Mouse (Mus musculus) CH12.LX (cell line): Measurements from ENCODE around the gene Ica1. TPM values are rescaled to one million over a fixed set of nuclear protein-coding genes. Genes with fewer than 3 reads are reported as not detected.

Source experiments
- DNase-seq: peaks from one replicate; pipeline ENCODE4 v3.0.0-alpha.2; 2013; ENCODE audit errors: extremely low read depth
- H3K27ac ChIP-seq: 2 replicates; pipeline ENCODE4 v1.5.1; 2012; ENCODE audit warnings: low read depth, mild to moderate bottlenecking, control low read depth, moderate library complexity; ENCODE audit not compliant: insufficient read depth
- H3K27me3 ChIP-seq: replicated peaks from 2 replicates; pipeline ENCODE3; 2012; ENCODE audit warnings: inconsistent platforms
- H3K36me3 ChIP-seq, 2 experiments: replicated peaks in 1 of 2; 2 replicates each; pipeline versions ENCODE3 to v1.6.1; 2012; ENCODE audit warnings: inconsistent platforms in 1 of 2, low read length in 1 of 2, mild to moderate bottlenecking in 1 of 2, mixed read lengths in 1 of 2, moderate library complexity in 1 of 2; ENCODE audit not compliant: control insufficient read depth in 1 of 2, insufficient read depth in 1 of 2
- H3K4me1 ChIP-seq, 2 experiments: 2 replicates each; pipeline ENCODE4 v1.6.1; 2012; ENCODE audit warnings: inconsistent platforms in 1 of 2, moderate library complexity in 1 of 2; ENCODE audit not compliant: insufficient read depth in 2 of 2, control insufficient read depth in 1 of 2
- H3K4me2 ChIP-seq: 2 replicates; pipeline ENCODE4 v1.6.1; 2012; ENCODE audit warnings: low read depth, mild to moderate bottlenecking, control low read depth; ENCODE audit not compliant: poor library complexity, insufficient read depth, severe bottlenecking
- H3K4me3 ChIP-seq, 3 experiments: fragments of 150-350 bp in 1 of 3; sonication (generic) in 1 of 3; replicated peaks in 1 of 3; 2 replicates each; pipeline versions ENCODE3 to v1.5.1; 2011 to 2012; ENCODE audit warnings: low read depth in 2 of 3, low read length in 2 of 3, mild to moderate bottlenecking in 2 of 3, moderate library complexity in 2 of 3, control low read depth in 1 of 3, improper control_type of control experiment in 1 of 3, inconsistent platforms in 1 of 3, mixed read lengths in 1 of 3; ENCODE audit not compliant: poor library complexity in 1 of 3
- H3K79me2 ChIP-seq: replicated peaks from 2 replicates; pipeline ENCODE4 v1.6.1; 2012; ENCODE audit warnings: mild to moderate bottlenecking, moderate library complexity; ENCODE audit not compliant: control insufficient read depth, poor library complexity, insufficient read depth, severe bottlenecking; ENCODE audit errors: extremely low read depth
- H3K9ac ChIP-seq: 2 replicates; pipeline ENCODE4 v1.6.1; 2012; ENCODE audit warnings: low read depth, mild to moderate bottlenecking, control low read depth, moderate library complexity; ENCODE audit not compliant: insufficient read depth
- H3K9me3 ChIP-seq: replicated peaks from 2 replicates; pipeline ENCODE3; 2012; ENCODE audit warnings: low read length, inconsistent platforms, mixed read lengths
- BHLHE40 ChIP-seq: IDR thresholded peaks from 2 replicates; pipeline ENCODE4 v1.6.1; 2011; ENCODE audit warnings: mild to moderate bottlenecking, low read depth, low read length, improper control_type of control experiment
- CTCF ChIP-seq, 2 experiments: IDR thresholded peaks in 1 of 2; conservative IDR thresholded peaks in 1 of 2; 2 replicates each; pipeline ENCODE4 v1.5.1; 2011 to 2012; ENCODE audit warnings: low read depth in 2 of 2, low read length in 2 of 2, improper control_type of control experiment in 1 of 2, inconsistent platforms in 1 of 2, mild to moderate bottlenecking in 1 of 2, moderate library complexity in 1 of 2
- E2F4 ChIP-seq: IDR thresholded peaks from 2 replicates; pipeline ENCODE4 v1.6.1; 2011; ENCODE audit warnings: low read depth, low read length, improper control_type of control experiment; ENCODE audit not compliant: insufficient replicate concordance
- ELF1 ChIP-seq: IDR thresholded peaks from 2 replicates; pipeline ENCODE4 v1.6.1; 2014; ENCODE audit warnings: low read depth, mild to moderate bottlenecking, inconsistent platforms, low read length, improper control_type of control experiment
- EP300 ChIP-seq: IDR thresholded peaks from 2 replicates; pipeline ENCODE4 v1.6.1; 2011; ENCODE audit warnings: low read length, improper control_type of control experiment
- ETS1 ChIP-seq: conservative IDR thresholded peaks from 2 replicates; pipeline ENCODE4 v1.6.1; 2012; ENCODE audit warnings: low read depth, mild to moderate bottlenecking, inconsistent platforms, low read length, improper control_type of control experiment, moderate library complexity
- GABPA ChIP-seq: IDR thresholded peaks from 2 replicates; pipeline ENCODE4 v1.6.1; 2012; ENCODE audit warnings: low read depth, low read length, improper control_type of control experiment, inconsistent platforms; ENCODE audit not compliant: insufficient replicate concordance
- HCFC1 ChIP-seq: IDR thresholded peaks from 2 replicates; pipeline ENCODE4 v1.6.1; 2012; ENCODE audit warnings: low read depth, mild to moderate bottlenecking, inconsistent platforms, low read length, improper control_type of control experiment
- JUND ChIP-seq: conservative IDR thresholded peaks from 2 replicates; pipeline ENCODE4 v1.6.1; 2011; ENCODE audit warnings: low read depth, low read length, improper control_type of control experiment
- KAT2A ChIP-seq: IDR thresholded peaks from 2 replicates; pipeline ENCODE4 v1.6.1; 2012; ENCODE audit warnings: low read length, improper control_type of control experiment, inconsistent platforms; ENCODE audit not compliant: insufficient replicate concordance
- MAZ ChIP-seq: IDR thresholded peaks from 2 replicates; pipeline ENCODE4 v1.6.1; 2012; ENCODE audit warnings: low read depth, mild to moderate bottlenecking, inconsistent platforms, low read length, improper control_type of control experiment, moderate library complexity
- MEF2A ChIP-seq: IDR thresholded peaks from 2 replicates; pipeline ENCODE4 v1.6.1; 2014; ENCODE audit warnings: low read depth, mild to moderate bottlenecking, inconsistent platforms, low read length, improper control_type of control experiment, borderline replicate concordance
- MXI1 ChIP-seq: IDR thresholded peaks from 2 replicates; pipeline ENCODE4 v1.6.1; 2011; ENCODE audit warnings: mild to moderate bottlenecking, low read depth, low read length, improper control_type of control experiment
- MYC ChIP-seq: IDR thresholded peaks from 2 replicates; pipeline ENCODE4 v1.6.1; 2011; ENCODE audit warnings: low read depth, mild to moderate bottlenecking, improper control_type of control experiment, low read length
- NELFE ChIP-seq: IDR thresholded peaks from 2 replicates; pipeline ENCODE4 v1.6.1; 2011; ENCODE audit warnings: low read depth, low read length, improper control_type of control experiment
- RCOR1 ChIP-seq: conservative IDR thresholded peaks from 2 replicates; pipeline ENCODE4 v1.6.1; 2012; ENCODE audit warnings: low read depth, mild to moderate bottlenecking, inconsistent platforms, low read length, improper control_type of control experiment
- SIN3A ChIP-seq: IDR thresholded peaks from 2 replicates; pipeline ENCODE4 v1.6.1; 2012; ENCODE audit warnings: low read length, improper control_type of control experiment, inconsistent platforms
- TBP ChIP-seq: conservative IDR thresholded peaks from 2 replicates; pipeline ENCODE4 v1.6.1; 2011; ENCODE audit warnings: low read depth, low read length, improper control_type of control experiment
- TCF12 ChIP-seq: IDR thresholded peaks from 2 replicates; pipeline ENCODE4 v1.6.1; 2014; ENCODE audit warnings: low read depth, mild to moderate bottlenecking, inconsistent platforms, low read length, improper control_type of control experiment
- USF2 ChIP-seq: conservative IDR thresholded peaks from 2 replicates; pipeline ENCODE4 v1.6.1; 2011; ENCODE audit warnings: low read depth, low read length, improper control_type of control experiment
- ZMIZ1 ChIP-seq: IDR thresholded peaks from 2 replicates; pipeline ENCODE4 v1.6.1; 2012; ENCODE audit warnings: low read depth, mild to moderate bottlenecking, inconsistent platforms, low read length, improper control_type of control experiment
- dilution Hi-C: fragments of 300-500 bp; cut with MboI; formaldehyde crosslinking; loops from 2 replicates; pipeline ENCODE4 v1.14.3; 2020; ENCODE audit warnings: low sequenced_read_pairs; ENCODE audit not compliant: extremely low pct_unique_long_range_greater_than_20kb, extremely low pct_ligation_motif_present
- in situ Hi-C: fragments of 300-500 bp; cut with MboI; formaldehyde crosslinking; loops from 3 replicates; pipeline ENCODE4 v1.14.3; 2019; ENCODE audit warnings: low sequenced_read_pairs, low pct_ligation_motif_present, low pct_unique_long_range_greater_than_20kb, mixed read lengths
- polyA plus RNA-seq: library from polyadenylated mRNA; unstranded; fragments of >175 nt; gene quantifications from 2 replicates; pipeline ENCODE4 v1.2.1, GENCODE M21; 2012; ENCODE audit warnings: low read depth; ENCODE audit not compliant: insufficient read length
- total RNA-seq, 2 experiments: library from RNA; depleted of rRNA; stranded (reverse); fragments of 300-350 nt in 1 of 2; fragments of >200 nt in 1 of 2; gene quantifications; 2 replicates each; pipeline ENCODE4 v1.2.3; 2012 to 2014

The Ica1 gene
- total and polyA plus RNA-seq, 3 experiments, result 0.59 TPM; not detected in 2

DNA sequence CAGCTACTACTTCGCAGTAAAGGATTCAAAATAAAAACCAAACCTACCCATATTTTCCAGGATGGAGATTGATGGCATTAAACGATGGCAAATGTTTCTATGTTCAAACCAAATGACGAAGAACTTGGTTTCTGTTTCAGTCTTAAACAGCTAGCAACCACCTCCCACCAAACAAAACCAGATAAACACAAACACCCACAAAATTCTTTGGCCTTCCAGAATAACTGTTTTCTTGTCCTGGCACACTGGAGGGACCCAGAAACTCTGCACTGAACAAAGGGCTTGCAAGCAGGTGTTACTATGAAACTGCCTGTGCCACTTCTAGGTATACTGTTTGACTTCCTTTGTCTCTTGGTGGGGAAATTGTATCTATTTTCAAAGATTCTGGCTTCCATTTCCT, 43.2 kb downstream of the Ica1 start:
- dilution Hi-C loops (no loop called here), in situ Hi-C loops (loop anchor here (10.0 to 25.0 kb wide), 2 partner anchors 398 to 650 kb away; no protein-coding TSS in a partner anchor)
- Histone ChIP-seq H3K79me2 (no peaks in the 10 kb centered on the region), H3K9me3 (no peaks in the 10 kb centered on the region), H3K4me1 (peaks cover 12 to 61% of the 10 kb centered on the region in 2 experiments; a peak in 3 of 4 replicates), H3K9ac (peak overlapping the region; percentile 62), H3K36me3 (no peaks in the 10 kb centered on the region), H3K27ac (no peak overlapping the region), H3K4me3 (peak overlapping the region in 2 of 3 experiments; percentile 29 to 39), H3K4me2 (peak overlapping the region; percentile 100), H3K27me3 (no peaks in the 10 kb centered on the region)
- TF ChIP-seq GABPA (no peak), MEF2A (no peak), MAZ (peak; percentile 57; the same call in 1 of the 2 replicates), ELF1 (no peak; the same call in 1 of the 2 replicates), RCOR1 (0 out of 2 replicates have a peak, but pooled peaks have one; percentile 37), TBP (0 out of 2 replicates have a peak, but pooled peaks have one; percentile 44), ETS1 (0 out of 2 replicates have a peak, but pooled peaks have one; percentile 7), BHLHE40 (no peak), MYC (0 out of 2 replicates have a peak, but pooled peaks have one; percentile 8), EP300 (peak; percentile 45), TCF12 (0 out of 2 replicates have a peak, but pooled peaks have one; percentile 27), SIN3A (0 out of 2 replicates have a peak, but pooled peaks have one; percentile 15), MXI1 (0 out of 2 replicates have a peak, but pooled peaks have one; percentile 26), CTCF (conservative IDR thresholded peaks at IDR 0.05 in 1 of 2, IDR thresholded peaks at IDR 0.05 in 1 of 2; ENCODE audit: low read depth in 2 of 2, low read length in 2 of 2) (no peak), ZMIZ1 (no peak)
- no peak for DNase-seq

DNA sequence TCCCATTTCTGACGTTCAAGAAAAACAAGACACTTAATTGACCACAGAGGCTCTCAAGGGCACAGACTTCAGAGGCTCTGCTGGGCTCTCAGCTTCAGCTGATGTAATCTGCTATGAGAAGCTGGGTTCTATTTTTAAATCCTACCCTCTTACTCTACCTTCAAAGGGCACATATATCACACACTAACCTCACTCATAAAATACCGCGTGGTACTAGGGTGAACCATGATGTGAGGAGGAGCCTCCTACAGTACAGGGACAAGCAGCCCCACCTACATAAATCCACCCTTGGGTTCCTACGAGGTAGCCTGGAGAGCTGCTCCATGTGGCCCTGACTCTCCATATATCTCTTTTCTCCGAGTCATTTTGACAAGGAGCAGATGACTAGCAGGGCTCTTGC, 45.8 kb downstream of the Ica1 start:
- H3K36me3 ChIP-seq, result no peaks in the 10 kb centered on the region
- H3K27ac ChIP-seq, result peak overlapping the region; percentile 24; the same call in 1 of the 2 replicates
- no peaks in the 10 kb centered on the region for H3K79me2 ChIP-seq
- no peaks in the 10 kb centered on the region for H3K9me3 ChIP-seq
- H3K4me3 ChIP-seq, result no peak overlapping the region
- in situ Hi-C loops (loop anchor here (10.0 to 25.0 kb wide), 2 partner anchors 395 to 648 kb away; no protein-coding TSS in a partner anchor), dilution Hi-C loops (no loop called here)
- DNase-seq, result no peak
- peaks cover 12 to 56% of the 10 kb centered on the region in 2 experiments; a peak in 3 of 4 replicates for H3K4me1 ChIP-seq
- TF ChIP-seq JUND (no peak), NELFE (no peak), E2F4 (no peak), KAT2A (no peak), MEF2A (no peak), USF2 (no peak), MYC (no peak), SIN3A (no peak), CTCF (conservative IDR thresholded peaks at IDR 0.05 in 1 of 2, IDR thresholded peaks at IDR 0.05 in 1 of 2; ENCODE audit: low read depth in 2 of 2, low read length in 2 of 2) (no peak), TCF12 (no peak), RCOR1 (no peak), HCFC1 (no peak)
- H3K27me3 ChIP-seq, result no peaks in the 10 kb centered on the region
- H3K9ac ChIP-seq, result 0 out of 2 replicates have a peak overlapping the region, but pooled peaks have one; percentile 20
- H3K4me2 ChIP-seq, result no peak overlapping the region; the same call in 1 of the 2 replicates
